Mouse (Mus musculus): ENCODE measurements at regions not wholly inside any gene's neighbourhood (a gene's known extent, or its start where the extent isn't known, plus 50 kb on each side); places are given as distances from the start of the nearest gene placed in this dataset.

- DNase-seq (ENCODE audit: low spot score) = peak; percentile 46
Observed at GRCm38 (mm10) chr17:27364899-27365298, 156.3 kb downstream of the Grm4 start.

GRCm38 (mm10) chr17:27364338-27364737 lies 156.9 kb downstream of the Grm4 start:
- peak; percentile 45 for DNase-seq (ENCODE audit: low spot score)

- DNase-seq (ENCODE audit: low spot score) = peak; percentile 52
Observed at GRCm38 (mm10) chr17:27363911-27364310, 157.3 kb downstream of the Grm4 start.

- DNase-seq (ENCODE audit: low spot score) = no peak
Observed at GRCm38 (mm10) chr17:27362221-27362620, 158.0 kb upstream of the Lemd2 start.

GRCm38 (mm10) chr17:27361362-27361761 lies 157.1 kb upstream of the Lemd2 start:
- DNase-seq (ENCODE audit: low spot score) = no peak

GRCm38 (mm10) chr17:27356862-27357261 lies 152.6 kb upstream of the Lemd2 start:
- DNase-seq (ENCODE audit: low spot score) = no peak

GRCm38 (mm10) chr17:27355717-27356116 lies 151.4 kb upstream of the Lemd2 start:
- no peak for DNase-seq (ENCODE audit: low spot score)

- DNase-seq (ENCODE audit: low spot score) = no peak
Observed at GRCm38 (mm10) chr17:27355056-27355455, 150.8 kb upstream of the Lemd2 start.

GRCm38 (mm10) chr17:27349911-27350310 lies 145.6 kb upstream of the Lemd2 start:
- no peak for DNase-seq (ENCODE audit: low spot score)

GRCm38 (mm10) chr17:27349432-27349831 lies 145.2 kb upstream of the Lemd2 start:
- no peak for DNase-seq (ENCODE audit: low spot score)

GRCm38 (mm10) chr17:27341952-27342890 lies 138.0 kb upstream of the Lemd2 start:
- peak; percentile 55 for DNase-seq (ENCODE audit: low spot score)

- DNase-seq (ENCODE audit: low spot score) = no peak
Observed at GRCm38 (mm10) chr17:27339823-27340222, 135.6 kb upstream of the Lemd2 start.

GRCm38 (mm10) chr17:27339261-27339660 lies 135.0 kb upstream of the Lemd2 start:
- no peak for DNase-seq (ENCODE audit: low spot score)

GRCm38 (mm10) chr17:27335621-27336020 lies 131.4 kb upstream of the Lemd2 start:
- no peak for DNase-seq (ENCODE audit: low spot score)

- no peak for DNase-seq (ENCODE audit: low spot score)
Observed at GRCm38 (mm10) chr17:27333593-27333992, 129.3 kb upstream of the Lemd2 start.

- DNase-seq (ENCODE audit: low spot score) = no peak
Observed at GRCm38 (mm10) chr17:27333141-27333540, 128.9 kb upstream of the Lemd2 start.

GRCm38 (mm10) chr17:27332076-27332475 lies 127.8 kb upstream of the Lemd2 start:
- no peak for DNase-seq (ENCODE audit: low spot score)

- DNase-seq (ENCODE audit: low spot score) = no peak
Observed at GRCm38 (mm10) chr17:27331630-27332029, 127.4 kb upstream of the Lemd2 start.

GRCm38 (mm10) chr17:27329791-27330190 lies 125.5 kb upstream of the Lemd2 start:
- no peak for DNase-seq (ENCODE audit: low spot score)

- DNase-seq (ENCODE audit: low spot score) = no peak
Observed at GRCm38 (mm10) chr17:27329183-27329582, 124.9 kb upstream of the Lemd2 start.

- DNase-seq (ENCODE audit: low spot score) = peak; percentile 55
Observed at GRCm38 (mm10) chr17:27325002-27325460, 120.8 kb upstream of the Lemd2 start.

GRCm38 (mm10) chr17:27323513-27323912 lies 119.2 kb upstream of the Lemd2 start:
- no peak for DNase-seq (ENCODE audit: low spot score)

- DNase-seq (ENCODE audit: low spot score) = peak; percentile 74
Observed at GRCm38 (mm10) chr17:27322891-27323509, 118.7 kb upstream of the Lemd2 start.
